Mouse (Mus musculus): ENCODE results near the gene Ccnyl1. TPM values are rescaled to one million over a fixed set of nuclear protein-coding genes. Genes with fewer than 3 reads are reported as not detected.
A peak's percentile ranks its signal among the peaks of the same experiment; 100 is the strongest.
"Not testable (repeated sequence)": the region's sequence is repeated elsewhere in the genome, so short reads cannot be mapped to it uniquely, and the experiment has no call there.

The Ccnyl1 gene
- 5.5 and 5.6 TPM in 2 replicates for polyA plus RNA-seq (2015; fragmentation: Nextera tagmentation; extraction: Ambion mirVana)

- Histone ChIP-seq H3K9me3 (no peaks in the 10 kb centered on the region), H3K27me3 (no peaks in the 10 kb centered on the region), H3K36me3 (no peaks in the 10 kb centered on the region), H3K4me2 (peak within 1 kb of the TSS; percentile 86), H3K27ac (peak within 1 kb of the TSS; percentile 60), H3K9ac (peak within 1 kb of the TSS; percentile 91), H3K4me3 (peak within 1 kb of the TSS; percentile 95), H3K4me1 (peaks cover 22% of the 10 kb centered on the region)
- peak; percentile 100 for ATAC-seq (ENCODE audit: insufficient number of reproducible peaks, insufficient read depth, low FRiP score, low TSS enrichment, low read depth)
- WGBS, result under 1% methylated on average over 66 of the region's 71 CpGs
Observed at GRCm38 (mm10) chr1:64690213-64691013, at the start of gene Ccnyl1. Gene Ccnyl1 (plus strand): TSS chr1:64690455.

GRCm38 (mm10) chr1:64641069-64641468, 49.2 kb upstream of the Ccnyl1 start:
- no peak for ATAC-seq (ENCODE audit: insufficient number of reproducible peaks, insufficient read depth, low FRiP score, low TSS enrichment, low read depth)
- H3K4me2 ChIP-seq, result no peak overlapping the region

GRCm38 (mm10) chr1:64642541-64642940, 47.7 kb upstream of the Ccnyl1 start:
- not testable (repeated sequence) for H3K27me3 ChIP-seq; H3K27ac ChIP-seq; H3K36me3 ChIP-seq; H3K9me3 ChIP-seq; H3K4me3 ChIP-seq; H3K4me2 ChIP-seq; H3K9ac ChIP-seq; ATAC-seq (ENCODE audit: insufficient number of reproducible peaks, insufficient read depth, low FRiP score, low TSS enrichment, low read depth); H3K4me1 ChIP-seq
- WGBS, result 95% methylated on average over 8 of the region's 8 CpGs

More at GRCm38 (mm10) chr1:64641069-64641468, 49.2 kb upstream of the Ccnyl1 start:
- no peaks in the 10 kb centered on the region for H3K4me1 ChIP-seq
- H3K9me3 ChIP-seq, result no peaks in the 10 kb centered on the region
- H3K27ac ChIP-seq, result no peak overlapping the region
- no peak overlapping the region for H3K4me3 ChIP-seq
- 84% methylated on average over 6 of the region's 6 CpGs for WGBS
- no peaks in the 10 kb centered on the region for H3K27me3 ChIP-seq
- no peak overlapping the region for H3K9ac ChIP-seq
- H3K36me3 ChIP-seq, result no peaks in the 10 kb centered on the region

GRCm38 (mm10) chr1:64644513-64644912, 45.7 kb upstream of the Ccnyl1 start:
- H3K9me3 ChIP-seq, result no peaks in the 10 kb centered on the region
- 90% methylated on average over 3 of the region's 3 CpGs for WGBS

GRCm38 (mm10) chr1:64649362-64650124, 40.7 kb upstream of the Ccnyl1 start:
- Histone ChIP-seq H3K27me3 (no peaks in the 10 kb centered on the region), H3K4me1 (0 out of 2 replicates have a peak, but pooled peaks cover 6% of the 10 kb centered on the region), H3K36me3 (no peaks in the 10 kb centered on the region), H3K27ac (no peak overlapping the region), H3K9me3 (no peaks in the 10 kb centered on the region), H3K4me3 (no peak overlapping the region), H3K4me2 (no peak overlapping the region), H3K9ac (no peak overlapping the region)
- WGBS, result 71% methylated on average over 11 of the region's 11 CpGs
- ATAC-seq (ENCODE audit: insufficient number of reproducible peaks, insufficient read depth, low FRiP score, low TSS enrichment, low read depth), result no peak

More at GRCm38 (mm10) chr1:64644513-64644912, 45.7 kb upstream of the Ccnyl1 start:
- Histone ChIP-seq H3K9ac (no peak overlapping the region), H3K27me3 (no peaks in the 10 kb centered on the region), H3K27ac (no peak overlapping the region), H3K4me1 (no peaks in the 10 kb centered on the region), H3K4me3 (no peak overlapping the region), H3K4me2 (no peak overlapping the region), H3K36me3 (no peaks in the 10 kb centered on the region)
- no peak for ATAC-seq (ENCODE audit: insufficient number of reproducible peaks, insufficient read depth, low FRiP score, low TSS enrichment, low read depth)

- Histone ChIP-seq H3K27me3 (no peaks in the 10 kb centered on the region), H3K36me3 (no peaks in the 10 kb centered on the region), H3K4me3 (no peak overlapping the region), H3K4me1 (0 out of 2 replicates have a peak, but pooled peaks cover 6% of the 10 kb centered on the region), H3K27ac (no peak overlapping the region), H3K9ac (no peak overlapping the region), H3K9me3 (no peaks in the 10 kb centered on the region), H3K4me2 (no peak overlapping the region)
- WGBS, result 92% methylated on average over 6 of the region's 6 CpGs
- ATAC-seq (ENCODE audit: insufficient number of reproducible peaks, insufficient read depth, low FRiP score, low TSS enrichment, low read depth), result no peak
Observed at GRCm38 (mm10) chr1:64653701-64654100, 36.6 kb upstream of the Ccnyl1 start.

- H3K27ac ChIP-seq, result no peak overlapping the region
- H3K4me1 ChIP-seq, result 0 out of 2 replicates have a peak, but pooled peaks cover 6% of the 10 kb centered on the region
- ATAC-seq (ENCODE audit: insufficient number of reproducible peaks, insufficient read depth, low FRiP score, low TSS enrichment, low read depth), result no peak
- no peak overlapping the region for H3K9ac ChIP-seq
- H3K9me3 ChIP-seq, result no peaks in the 10 kb centered on the region
- H3K4me3 ChIP-seq, result no peak overlapping the region
- H3K27me3 ChIP-seq, result no peaks in the 10 kb centered on the region
- H3K36me3 ChIP-seq, result no peaks in the 10 kb centered on the region
- no peak overlapping the region for H3K4me2 ChIP-seq
- WGBS, result 9% methylated on average over 1 of the region's 1 CpGs
Observed at GRCm38 (mm10) chr1:64655415-64655814, 34.8 kb upstream of the Ccnyl1 start.

- Histone ChIP-seq H3K9ac (no peak overlapping the region), H3K4me1 (0 out of 2 replicates have a peak, but pooled peaks cover 6% of the 10 kb centered on the region), H3K27ac (no peak overlapping the region), H3K9me3 (no peaks in the 10 kb centered on the region), H3K27me3 (no peaks in the 10 kb centered on the region), H3K4me2 (no peak overlapping the region), H3K36me3 (no peaks in the 10 kb centered on the region), H3K4me3 (no peak overlapping the region)
- no peak for ATAC-seq (ENCODE audit: insufficient number of reproducible peaks, insufficient read depth, low FRiP score, low TSS enrichment, low read depth)
- 84% methylated on average over 3 of the region's 3 CpGs for WGBS
Observed at GRCm38 (mm10) chr1:64656423-64657129, 33.7 kb upstream of the Ccnyl1 start.

GRCm38 (mm10) chr1:64658876-64659275, 31.4 kb upstream of the Ccnyl1 start:
- Histone ChIP-seq H3K27ac (no peak overlapping the region), H3K4me1 (no peaks in the 10 kb centered on the region), H3K9ac (no peak overlapping the region), H3K9me3 (no peaks in the 10 kb centered on the region), H3K4me2 (no peak overlapping the region), H3K4me3 (no peak overlapping the region), H3K36me3 (no peaks in the 10 kb centered on the region), H3K27me3 (no peaks in the 10 kb centered on the region)
- no peak for ATAC-seq (ENCODE audit: insufficient number of reproducible peaks, insufficient read depth, low FRiP score, low TSS enrichment, low read depth)
- WGBS, result 39% methylated on average over 7 of the region's 7 CpGs

- peaks cover 9% of the 10 kb centered on the region; the same call in 1 of the 2 replicates for H3K4me1 ChIP-seq
- no peak overlapping the region for H3K9ac ChIP-seq
- 92% methylated on average over 2 of the region's 2 CpGs for WGBS
- no peak overlapping the region for H3K4me3 ChIP-seq
- H3K27ac ChIP-seq, result no peak overlapping the region
- no peaks in the 10 kb centered on the region for H3K36me3 ChIP-seq
- H3K9me3 ChIP-seq, result no peaks in the 10 kb centered on the region
- H3K27me3 ChIP-seq, result no peaks in the 10 kb centered on the region
- ATAC-seq (ENCODE audit: insufficient number of reproducible peaks, insufficient read depth, low FRiP score, low TSS enrichment, low read depth), result no peak
- no peak overlapping the region for H3K4me2 ChIP-seq
Observed at GRCm38 (mm10) chr1:64667111-64667633, 23.1 kb upstream of the Ccnyl1 start.

- no peak overlapping the region for H3K27ac ChIP-seq
- H3K9ac ChIP-seq, result no peak overlapping the region
- H3K4me1 ChIP-seq, result peaks cover 9% of the 10 kb centered on the region; the same call in 1 of the 2 replicates
- no peak for ATAC-seq (ENCODE audit: insufficient number of reproducible peaks, insufficient read depth, low FRiP score, low TSS enrichment, low read depth)
- H3K9me3 ChIP-seq, result peaks cover 3% of the 10 kb centered on the region; the same call in 1 of the 2 replicates
- H3K4me2 ChIP-seq, result no peak overlapping the region
- H3K36me3 ChIP-seq, result no peaks in the 10 kb centered on the region
- no peak overlapping the region for H3K4me3 ChIP-seq
- no peaks in the 10 kb centered on the region for H3K27me3 ChIP-seq
- WGBS, result 57% methylated on average over 2 of the region's 2 CpGs
Observed at GRCm38 (mm10) chr1:64669451-64669850, 20.8 kb upstream of the Ccnyl1 start.

Data from embryonic facial prominence, embryonic 13.5 days (tissue).